Mouse (Mus musculus): Measurements from ENCODE around the gene Ntrk2. TPM values are rescaled to one million over a fixed set of nuclear protein-coding genes. Genes with fewer than 3 reads are reported as not detected.

The Ntrk2 gene
- 35.8 and 37.8 TPM in 2 replicates for polyA plus RNA-seq (2014; fragmentation: Nextera tagmentation; extraction: Ambion mirVana)

DNA sequence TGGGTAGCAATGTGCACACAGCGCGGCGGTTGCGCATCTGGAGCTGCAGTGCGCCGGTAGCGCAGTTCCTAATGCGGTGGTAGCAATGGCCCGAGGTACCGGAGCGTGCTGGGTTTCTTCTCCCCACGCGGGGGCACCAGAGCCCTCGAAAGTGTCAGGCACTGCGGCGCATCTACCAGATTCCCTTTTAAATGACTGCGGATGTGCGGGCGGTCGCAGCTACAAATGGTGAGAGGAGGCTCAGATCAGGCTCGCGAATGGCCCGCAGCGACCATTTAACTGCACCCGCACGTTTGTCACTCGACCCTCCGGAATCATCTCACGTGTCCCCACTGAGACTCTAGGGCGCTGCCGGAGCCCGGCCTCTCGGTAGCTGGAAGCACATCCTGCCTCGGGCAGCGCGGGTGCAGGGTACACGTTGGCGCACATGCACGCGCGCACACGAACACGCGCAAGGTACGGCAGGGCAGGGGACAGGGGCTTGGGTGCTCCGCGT, at the start of gene Ntrk2:
Gene Ntrk2 (plus strand): TSS at position 173 of the 496 bp plus-strand sequence.
- Histone ChIP-seq H3K9me3 (ENCODE audit: control insufficient read depth, low read length) (no peaks in the 10 kb centered on the region; the same call in 1 of the 2 replicates), H3K36me3 (ENCODE audit: control insufficient read depth, insufficient read depth, low read length) (no peaks in the 10 kb centered on the region), H3K27ac (ENCODE audit: low read depth, low read length) (no peak within 1 kb of the TSS), H3K27me3 (ENCODE audit: control insufficient read depth, insufficient read depth, low read length) (peaks cover 11% of the 10 kb centered on the region), H3K4me1 (ENCODE audit: control insufficient read depth, insufficient read depth, low read length) (peaks cover 13% of the 10 kb centered on the region), H3K4me2 (peak within 1 kb of the TSS; percentile 98), H3K9ac (ENCODE audit: low read length) (peak within 1 kb of the TSS; percentile 78), H3K4me3 (ENCODE audit: low read depth, low read length) (peak within 1 kb of the TSS; percentile 67)
- WGBS = under 1% methylated on average over 47 of the region's 47 CpGs
- DNase-seq (ENCODE audit: low spot score, missing footprints) (peak; percentile 98), ATAC-seq (ENCODE audit: low FRiP score) (peak; percentile 78)

DNA sequence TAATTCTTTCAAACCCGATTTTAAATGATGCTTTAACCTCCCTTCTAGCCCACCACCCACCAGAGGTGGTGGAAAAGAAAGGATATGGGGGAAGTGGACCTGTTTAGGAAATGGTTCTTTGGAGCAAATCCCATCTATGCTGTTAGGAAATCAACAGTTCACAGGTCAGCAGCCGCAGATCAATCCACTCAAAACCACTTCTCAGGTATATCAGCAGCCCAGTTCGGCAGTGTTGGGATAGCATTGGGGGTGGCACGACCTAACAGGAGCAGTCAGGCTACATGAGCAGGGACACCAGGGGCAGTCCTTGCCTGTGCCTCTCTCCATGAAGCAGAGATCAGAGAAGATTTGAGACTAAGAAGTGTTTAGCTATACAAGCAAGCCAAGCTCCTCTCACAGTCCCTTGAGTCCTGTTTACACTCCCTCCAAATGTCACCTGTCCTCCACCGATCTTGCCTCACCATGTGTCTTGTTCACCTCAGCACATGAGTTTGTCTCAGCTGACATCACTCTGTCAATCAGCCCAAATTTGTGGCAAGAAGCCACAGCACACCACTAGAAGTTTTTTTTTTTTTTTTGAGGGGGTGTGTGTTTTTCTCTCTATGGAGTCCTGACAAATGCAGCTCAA, 45.3 kb upstream of the Ntrk2 start:
- no peaks in the 10 kb centered on the region for H3K9me3 ChIP-seq (ENCODE audit: control insufficient read depth, low read length)
- WGBS = 82% methylated on average over 5 of the region's 5 CpGs
- ATAC-seq (ENCODE audit: low FRiP score) (no peak), DNase-seq (ENCODE audit: low spot score, missing footprints) (no peak)
- H3K36me3 ChIP-seq (ENCODE audit: control insufficient read depth, insufficient read depth, low read length) = no peaks in the 10 kb centered on the region
- H3K4me1 ChIP-seq (ENCODE audit: control insufficient read depth, insufficient read depth, low read length) = no peaks in the 10 kb centered on the region
- no peak overlapping the region for H3K4me3 ChIP-seq (ENCODE audit: low read depth, low read length)
- no peak overlapping the region for H3K27ac ChIP-seq (ENCODE audit: low read depth, low read length)
- no peak overlapping the region for H3K9ac ChIP-seq (ENCODE audit: low read length)
- no peaks in the 10 kb centered on the region for H3K27me3 ChIP-seq (ENCODE audit: control insufficient read depth, insufficient read depth, low read length)
- no peak overlapping the region for H3K4me2 ChIP-seq

DNA sequence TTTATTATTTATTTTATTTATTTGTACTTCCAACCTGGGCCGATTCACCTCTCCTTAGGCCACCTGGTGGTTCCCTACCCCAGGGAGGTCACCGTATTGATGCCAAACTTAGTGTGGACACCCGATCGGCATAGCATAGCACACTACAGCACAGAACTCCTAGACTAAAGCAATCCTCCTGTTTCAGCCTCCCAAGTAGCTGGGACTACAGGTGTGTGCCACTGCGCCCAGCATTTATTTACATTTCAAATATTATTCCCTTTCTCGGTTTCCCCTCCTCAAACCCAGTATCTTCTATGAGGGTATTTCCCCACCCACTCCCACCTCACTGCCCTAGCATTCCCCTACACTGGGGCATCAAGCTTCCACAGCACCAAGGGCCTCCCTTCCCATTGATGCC, 38.1 kb upstream of the Ntrk2 start:
- Histone ChIP-seq H3K9ac (ENCODE audit: low read length) (no peak overlapping the region), H3K4me1 (ENCODE audit: control insufficient read depth, insufficient read depth, low read length) (no peaks in the 10 kb centered on the region), H3K4me3 (ENCODE audit: low read depth, low read length) (no peak overlapping the region), H3K27ac (ENCODE audit: low read depth, low read length) (no peak overlapping the region), H3K4me2 (no peak overlapping the region), H3K27me3 (ENCODE audit: control insufficient read depth, insufficient read depth, low read length) (no peaks in the 10 kb centered on the region), H3K36me3 (ENCODE audit: control insufficient read depth, insufficient read depth, low read length) (no peaks in the 10 kb centered on the region), H3K9me3 (ENCODE audit: control insufficient read depth, low read length) (no peaks in the 10 kb centered on the region)
- DNase-seq (ENCODE audit: low spot score, missing footprints) (peak; percentile 1), ATAC-seq (ENCODE audit: low FRiP score) (no peak)
- 97% methylated on average over 6 of the region's 6 CpGs for WGBS

DNA sequence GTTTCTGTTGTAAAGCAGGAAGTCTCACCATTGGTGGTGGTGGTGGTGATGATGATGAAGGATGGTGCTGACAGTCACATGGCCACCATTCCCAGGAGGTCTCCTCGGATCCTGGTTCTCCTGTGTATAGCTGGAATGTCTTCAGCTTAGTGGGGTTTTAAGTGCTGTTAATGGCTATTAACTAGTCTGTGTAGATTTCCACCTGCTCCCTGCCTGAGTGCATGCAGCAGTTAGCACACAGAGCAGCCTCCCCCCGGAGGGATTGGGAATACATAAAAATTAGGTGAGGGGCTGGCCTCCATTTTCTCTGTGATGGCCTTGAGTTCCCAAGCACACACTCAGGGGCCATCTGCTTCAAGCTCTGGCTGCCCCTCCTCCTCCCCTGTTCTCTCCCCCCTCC, 36.9 kb upstream of the Ntrk2 start:
- WGBS = 66% methylated on average over 2 of the region's 2 CpGs
- no peaks in the 10 kb centered on the region for H3K4me1 ChIP-seq (ENCODE audit: control insufficient read depth, insufficient read depth, low read length)
- H3K9me3 ChIP-seq (ENCODE audit: control insufficient read depth, low read length) = no peaks in the 10 kb centered on the region
- no peaks in the 10 kb centered on the region for H3K27me3 ChIP-seq (ENCODE audit: control insufficient read depth, insufficient read depth, low read length)
- DNase-seq (ENCODE audit: low spot score, missing footprints) = no peak
- ATAC-seq (ENCODE audit: low FRiP score) = 0 out of 2 replicates have a peak, but pooled peaks have one; percentile 19
- no peak overlapping the region for H3K9ac ChIP-seq (ENCODE audit: low read length)
- no peaks in the 10 kb centered on the region for H3K36me3 ChIP-seq (ENCODE audit: control insufficient read depth, insufficient read depth, low read length)
- H3K27ac ChIP-seq (ENCODE audit: low read depth, low read length) = no peak overlapping the region
- no peak overlapping the region for H3K4me2 ChIP-seq
- H3K4me3 ChIP-seq (ENCODE audit: low read depth, low read length) = no peak overlapping the region

DNA sequence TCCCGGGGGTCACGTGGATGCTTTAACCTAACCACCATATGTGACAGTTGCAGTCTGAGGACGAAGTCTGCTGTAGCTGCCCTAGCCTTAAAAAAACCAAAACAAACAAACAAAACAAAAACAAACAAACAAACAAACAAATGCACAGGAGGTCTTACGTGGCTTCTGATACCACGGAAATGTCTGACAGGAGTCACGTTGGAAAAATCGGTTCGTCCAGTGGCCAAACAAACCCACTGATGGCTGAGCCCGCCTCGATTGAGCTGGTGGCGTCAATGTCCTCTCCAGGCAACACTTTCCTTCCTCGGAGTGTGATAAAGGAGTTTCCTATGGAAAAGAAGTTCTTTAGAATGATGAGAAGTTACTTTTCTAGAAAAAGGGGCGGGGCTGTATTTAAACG, 27.1 kb upstream of the Ntrk2 start:
- ATAC-seq (ENCODE audit: low FRiP score) (no peak), DNase-seq (ENCODE audit: low spot score, missing footprints) (peak; percentile 82)
- no peak overlapping the region for H3K4me3 ChIP-seq (ENCODE audit: low read depth, low read length)
- H3K27ac ChIP-seq (ENCODE audit: low read depth, low read length) = no peak overlapping the region
- no peaks in the 10 kb centered on the region for H3K36me3 ChIP-seq (ENCODE audit: control insufficient read depth, insufficient read depth, low read length)
- H3K9me3 ChIP-seq (ENCODE audit: control insufficient read depth, low read length) = no peaks in the 10 kb centered on the region
- H3K9ac ChIP-seq (ENCODE audit: low read length) = no peak overlapping the region
- no peak overlapping the region for H3K4me2 ChIP-seq
- no peaks in the 10 kb centered on the region for H3K4me1 ChIP-seq (ENCODE audit: control insufficient read depth, insufficient read depth, low read length)
- WGBS = 95% methylated on average over 14 of the region's 14 CpGs
- no peaks in the 10 kb centered on the region for H3K27me3 ChIP-seq (ENCODE audit: control insufficient read depth, insufficient read depth, low read length)

DNA sequence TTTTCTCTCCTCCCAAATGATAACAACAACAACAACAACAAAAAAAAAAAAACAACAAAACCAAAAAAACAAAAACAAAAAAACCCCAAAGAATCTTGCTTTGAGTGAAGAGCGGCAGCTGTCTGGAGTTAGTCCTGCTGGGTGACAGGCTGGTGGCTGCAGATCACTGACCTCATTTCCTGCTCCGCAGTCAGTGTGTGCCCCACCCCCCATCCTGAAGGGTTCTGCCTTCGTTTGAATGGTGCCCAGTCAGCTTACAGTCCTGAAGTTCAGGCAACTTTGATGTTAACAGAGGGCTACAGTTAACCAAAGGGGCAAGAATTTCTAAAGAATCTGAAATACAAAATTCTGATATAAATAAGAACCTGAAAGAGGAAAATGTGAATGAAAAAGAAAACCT, 19.9 kb upstream of the Ntrk2 start:
- H3K36me3 ChIP-seq (ENCODE audit: control insufficient read depth, insufficient read depth, low read length) = no peaks in the 10 kb centered on the region
- no peak overlapping the region for H3K4me2 ChIP-seq
- no peaks in the 10 kb centered on the region for H3K27me3 ChIP-seq (ENCODE audit: control insufficient read depth, insufficient read depth, low read length)
- H3K9ac ChIP-seq (ENCODE audit: low read length) = no peak overlapping the region
- DNase-seq (ENCODE audit: low spot score, missing footprints) (no peak), ATAC-seq (ENCODE audit: low FRiP score) (no peak)
- H3K27ac ChIP-seq (ENCODE audit: low read depth, low read length) = no peak overlapping the region
- H3K4me3 ChIP-seq (ENCODE audit: low read depth, low read length) = no peak overlapping the region
- no peaks in the 10 kb centered on the region for H3K4me1 ChIP-seq (ENCODE audit: control insufficient read depth, insufficient read depth, low read length)
- 9% methylated on average over 3 of the region's 3 CpGs for WGBS
- no peaks in the 10 kb centered on the region for H3K9me3 ChIP-seq (ENCODE audit: control insufficient read depth, low read length)

DNA sequence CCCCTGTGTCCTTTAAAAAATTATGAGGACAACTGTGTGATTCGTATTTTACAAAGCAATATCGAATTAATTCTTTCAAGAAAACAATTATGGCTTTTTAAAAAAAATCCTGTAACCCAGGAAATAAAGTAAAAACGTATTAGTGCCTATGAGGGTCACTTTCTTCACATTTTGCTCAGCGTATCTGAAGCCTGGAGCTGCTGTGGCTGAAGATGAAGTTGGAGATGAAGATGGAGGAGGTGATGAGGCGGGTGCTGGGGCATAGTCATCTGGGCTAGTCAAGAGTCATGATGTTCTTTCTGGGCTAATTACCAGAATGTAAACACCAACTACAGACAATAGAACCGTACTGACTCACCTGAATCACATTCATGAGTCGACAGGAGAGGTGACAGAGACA, 15.6 kb upstream of the Ntrk2 start:
- peak; percentile 66 for DNase-seq (ENCODE audit: low spot score, missing footprints)
- H3K27ac ChIP-seq (ENCODE audit: low read depth, low read length) = no peak overlapping the region
- no peak for ATAC-seq (ENCODE audit: low FRiP score)

DNA sequence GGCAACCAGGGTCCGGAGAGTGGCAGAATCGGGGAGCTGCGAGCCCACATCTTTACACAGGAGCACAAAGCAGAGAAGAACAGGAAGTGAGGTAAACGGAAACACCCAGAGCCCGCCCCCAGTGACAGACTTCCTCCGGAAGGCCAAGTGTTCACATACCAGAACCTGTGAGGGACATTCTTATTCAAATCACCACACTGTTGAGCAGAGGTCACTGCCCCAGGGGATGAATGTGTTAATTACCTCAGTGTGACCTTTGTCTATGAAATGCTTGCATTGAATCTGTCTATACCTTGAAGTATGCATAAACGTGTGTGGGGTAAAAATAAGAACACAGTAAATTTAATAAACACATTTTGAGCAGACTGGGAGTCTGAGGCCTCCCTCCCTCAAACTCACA, 9.0 kb upstream of the Ntrk2 start:
- WGBS = 93% methylated on average over 7 of the region's 7 CpGs
- no peaks in the 10 kb centered on the region for H3K27me3 ChIP-seq (ENCODE audit: control insufficient read depth, insufficient read depth, low read length)
- no peak overlapping the region for H3K9ac ChIP-seq (ENCODE audit: low read length)
- H3K27ac ChIP-seq (ENCODE audit: low read depth, low read length) = no peak overlapping the region
- peak; percentile 66 for DNase-seq (ENCODE audit: low spot score, missing footprints)
- no peak overlapping the region for H3K4me3 ChIP-seq (ENCODE audit: low read depth, low read length)
- H3K9me3 ChIP-seq (ENCODE audit: control insufficient read depth, low read length) = no peaks in the 10 kb centered on the region; the same call in 1 of the 2 replicates
- no peak for ATAC-seq (ENCODE audit: low FRiP score)
- H3K36me3 ChIP-seq (ENCODE audit: control insufficient read depth, insufficient read depth, low read length) = no peaks in the 10 kb centered on the region
- H3K4me2 ChIP-seq = no peak overlapping the region
- H3K4me1 ChIP-seq (ENCODE audit: control insufficient read depth, insufficient read depth, low read length) = no peaks in the 10 kb centered on the region

More for the DNA sequence above, 15.6 kb upstream of the Ntrk2 start:
- no peak overlapping the region for H3K9ac ChIP-seq (ENCODE audit: low read length)
- H3K27me3 ChIP-seq (ENCODE audit: control insufficient read depth, insufficient read depth, low read length) = no peaks in the 10 kb centered on the region
- H3K36me3 ChIP-seq (ENCODE audit: control insufficient read depth, insufficient read depth, low read length) = no peaks in the 10 kb centered on the region
- 88% methylated on average over 7 of the region's 7 CpGs for WGBS
- H3K4me1 ChIP-seq (ENCODE audit: control insufficient read depth, insufficient read depth, low read length) = no peaks in the 10 kb centered on the region
- no peak overlapping the region for H3K4me3 ChIP-seq (ENCODE audit: low read depth, low read length)
- H3K9me3 ChIP-seq (ENCODE audit: control insufficient read depth, low read length) = no peaks in the 10 kb centered on the region
- H3K4me2 ChIP-seq = no peak overlapping the region

DNA sequence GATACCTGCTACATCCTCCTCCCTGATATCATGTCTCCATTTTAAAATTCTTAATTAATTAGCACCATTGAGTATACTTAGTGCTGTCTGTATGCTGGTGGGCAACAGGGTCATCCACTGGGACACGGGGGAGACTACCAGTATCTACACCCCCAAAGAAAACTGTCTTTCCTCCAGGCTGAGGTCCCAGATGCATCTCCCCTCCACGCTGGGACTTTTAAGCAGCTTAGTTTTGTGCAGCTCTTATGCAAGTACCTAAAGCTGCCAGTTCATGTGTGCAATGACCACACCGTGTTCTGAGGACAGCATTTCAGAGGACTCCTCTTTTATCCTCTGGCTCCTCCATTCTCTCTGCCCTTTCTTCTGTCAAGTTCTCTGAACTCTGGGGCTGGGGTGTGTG, 5.1 kb upstream of the Ntrk2 start:
- Histone ChIP-seq H3K9ac (ENCODE audit: low read length) (no peak overlapping the region), H3K4me2 (no peak overlapping the region), H3K27me3 (ENCODE audit: control insufficient read depth, insufficient read depth, low read length) (peaks cover 5% of the 10 kb centered on the region; the same call in 1 of the 2 replicates), H3K27ac (ENCODE audit: low read depth, low read length) (no peak overlapping the region), H3K4me1 (ENCODE audit: control insufficient read depth, insufficient read depth, low read length) (no peaks in the 10 kb centered on the region), H3K36me3 (ENCODE audit: control insufficient read depth, insufficient read depth, low read length) (no peaks in the 10 kb centered on the region), H3K4me3 (ENCODE audit: low read depth, low read length) (no peak overlapping the region), H3K9me3 (ENCODE audit: control insufficient read depth, low read length) (no peaks in the 10 kb centered on the region; the same call in 1 of the 2 replicates)
- ATAC-seq (ENCODE audit: low FRiP score) (no peak), DNase-seq (ENCODE audit: low spot score, missing footprints) (peak; percentile 69)
- 77% methylated on average over 3 of the region's 3 CpGs for WGBS
